Mouse (Mus musculus) brain, embryonic 14.5 days (tissue): Measurements from ENCODE around the gene Magi2. TPM values are rescaled to one million over a fixed set of nuclear protein-coding genes. Genes with fewer than 3 reads are reported as not detected.
"Not testable (repeated sequence)": the region's sequence is repeated elsewhere in the genome, so short reads cannot be mapped to it uniquely, and the experiment has no call there.

Source experiments
- DNase-seq: peaks from one replicate; pipeline ENCODE4 v3.0.0-alpha.2; 2011; ENCODE audit warnings: low read depth
- CTCF ChIP-seq: fragments of 200-500 bp; IDR thresholded peaks from 2 replicates; pipeline ENCODE4 v1.5.1; 2012; ENCODE audit warnings: inconsistent platforms, mild to moderate bottlenecking, moderate library complexity, borderline replicate concordance; ENCODE audit not compliant: insufficient read depth, insufficient read length; ENCODE audit errors: extremely low read depth
- POLR2A ChIP-seq: fragments of 200-500 bp; IDR thresholded peaks from 2 replicates; pipeline ENCODE4 v1.6.1; 2012; ENCODE audit warnings: mild to moderate bottlenecking, inconsistent platforms, borderline replicate concordance; ENCODE audit not compliant: poor library complexity, insufficient read depth, insufficient read length, severe bottlenecking; ENCODE audit errors: extremely low read depth
- polyA plus RNA-seq: library from polyadenylated mRNA; depleted of rRNA; stranded (reverse); fragments of >200 nt; gene quantifications from 2 replicates; pipeline ENCODE4 v1.2.3, GENCODE M21; 2012

Magi2 gene
- polyA plus RNA-seq, 1 experiment, result 36.9 TPM

DNA sequence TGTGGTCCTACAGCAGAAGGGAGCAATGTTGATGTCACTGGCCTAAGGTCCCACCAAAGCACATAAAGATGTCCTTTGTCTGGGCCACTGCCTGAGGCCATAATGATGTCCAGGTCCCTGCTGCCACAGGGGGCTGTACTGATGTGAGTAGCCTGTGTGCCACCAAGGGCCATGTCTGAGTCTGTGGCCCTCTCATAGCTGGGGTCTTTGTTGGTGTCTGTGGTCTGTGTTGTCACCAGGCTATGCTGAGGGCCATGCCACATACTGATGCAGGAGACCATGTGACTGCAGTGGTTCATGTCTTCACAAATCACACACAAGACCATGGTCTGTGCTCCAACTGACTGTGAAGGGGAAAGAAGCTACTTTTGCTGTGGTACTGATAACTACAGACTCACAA is 1015.7 kb downstream of the Magi2 start:
- DNase-seq, result no peak
- no peak for TF ChIP-seq POLR2A
- TF ChIP-seq CTCF, result no peak

DNA sequence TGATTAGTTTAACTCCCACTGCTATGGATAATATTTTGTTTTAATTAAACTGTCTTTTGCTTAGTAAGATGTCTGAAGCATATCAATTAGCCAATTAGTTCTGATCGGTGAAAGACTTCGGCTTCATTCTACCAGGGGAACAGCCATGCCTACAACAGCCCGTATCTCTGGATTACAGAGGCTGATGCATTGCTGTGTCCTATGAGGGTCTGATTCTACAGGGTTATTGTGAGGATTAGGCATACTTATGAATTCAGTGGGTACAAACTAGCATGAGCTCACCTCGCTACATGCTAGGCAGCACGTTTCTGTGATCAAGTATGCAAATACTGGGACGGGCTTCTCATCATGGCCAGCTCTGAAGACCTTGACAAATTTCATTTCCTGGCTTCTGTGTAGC is 1022.5 kb downstream of the Magi2 start:
- DNase-seq, result no peak
- TF ChIP-seq POLR2A (no peak), CTCF (no peak)

DNA sequence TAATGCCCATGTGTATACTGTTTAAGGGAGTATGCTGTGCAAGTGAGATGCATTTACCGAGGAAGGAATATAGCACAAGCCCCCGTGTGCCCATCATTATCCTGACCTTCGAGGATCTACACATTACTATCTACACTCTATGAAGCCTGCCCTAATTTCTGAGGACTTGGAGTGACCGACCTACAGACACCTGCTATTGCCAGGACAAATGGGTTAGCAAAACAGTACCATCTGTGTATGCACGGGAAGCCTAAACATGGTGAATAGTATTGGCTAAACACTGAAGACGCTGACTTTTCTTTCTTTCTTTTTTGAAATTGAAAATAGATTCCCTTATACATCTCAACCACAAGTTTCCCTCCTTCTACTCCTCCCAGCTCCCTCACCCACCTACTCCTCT is 1024.7 kb downstream of the Magi2 start:
- no peak for DNase-seq
- TF ChIP-seq CTCF, result no peak
- no peak for TF ChIP-seq POLR2A

DNA sequence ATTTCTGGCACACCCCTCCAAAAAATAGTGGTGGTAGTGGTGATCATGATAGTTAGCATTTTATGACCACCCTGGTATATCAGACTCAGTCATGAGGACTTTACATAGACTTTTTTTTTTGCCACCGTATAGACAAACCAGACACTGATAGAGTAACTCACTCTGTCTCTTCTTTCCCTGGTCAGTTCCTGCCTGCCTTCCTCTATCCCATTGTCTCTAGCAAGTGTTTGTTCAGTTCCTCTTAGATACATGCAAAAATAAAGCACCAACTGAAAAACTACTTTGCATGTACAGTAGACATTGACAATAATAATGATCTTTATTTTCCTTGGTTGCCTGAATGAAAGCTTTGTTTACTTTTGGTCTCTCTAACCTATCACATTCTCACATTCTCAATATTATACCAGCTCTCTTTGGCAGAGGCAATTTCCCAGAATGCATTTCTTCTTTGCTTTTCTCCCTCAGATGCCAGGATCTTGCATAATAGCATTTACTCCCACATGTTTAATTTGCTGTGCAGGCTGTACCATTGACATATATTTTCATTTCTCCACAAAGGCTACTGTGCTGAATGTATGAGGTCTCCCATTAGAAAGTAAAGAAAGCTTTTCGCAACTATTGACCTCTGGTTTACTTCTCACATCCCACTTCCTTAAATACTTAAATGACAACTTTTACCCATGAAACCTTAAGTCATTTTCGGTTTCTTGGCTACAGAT is 1029.5 kb downstream of the Magi2 start:
- TF ChIP-seq CTCF, result no peak
- TF ChIP-seq POLR2A, result no peak
- peak; percentile 44 for DNase-seq

DNA sequence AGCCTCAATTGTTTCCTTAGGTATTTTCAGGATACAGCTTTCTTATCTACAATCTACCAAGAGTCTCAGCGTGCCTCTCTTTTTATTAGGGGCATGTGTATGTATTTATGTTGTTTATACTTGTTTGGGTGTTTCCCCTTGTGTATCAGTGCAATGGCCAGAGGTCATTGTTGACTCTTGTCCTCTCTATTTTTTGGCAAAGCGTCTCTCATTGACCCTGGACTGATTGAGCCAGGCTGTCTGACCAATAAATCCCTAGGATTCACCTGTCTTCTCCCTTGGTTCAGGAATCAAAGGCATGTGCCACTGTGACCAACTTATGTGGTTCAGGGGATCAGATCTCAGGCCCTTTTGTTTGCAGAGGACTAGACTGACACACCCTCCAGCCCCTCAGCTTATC is 1030.1 kb downstream of the Magi2 start:
- TF ChIP-seq CTCF, result no peak
- no peak for TF ChIP-seq POLR2A

DNA sequence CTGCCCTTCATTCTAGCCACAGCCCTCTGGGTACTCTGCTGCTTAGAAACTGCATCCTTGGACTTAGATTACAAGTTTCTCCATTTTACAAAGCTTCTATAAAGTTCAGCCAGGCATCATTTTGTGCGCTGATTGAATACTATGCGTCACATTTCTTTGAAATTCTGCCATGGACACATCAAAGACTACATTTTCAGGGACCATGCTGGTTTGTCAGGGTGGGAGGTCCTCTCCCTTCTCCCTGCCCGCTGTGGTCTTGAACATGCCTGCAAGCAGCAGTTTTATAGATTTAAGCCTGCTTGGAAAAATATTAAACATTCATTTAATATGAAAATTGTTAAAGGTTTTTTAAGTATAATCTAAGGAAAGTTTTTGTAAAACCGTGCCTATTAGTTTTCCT is 1030.6 kb downstream of the Magi2 start:
- TF ChIP-seq CTCF (no peak), POLR2A (no peak)
- peak; percentile 30 for DNase-seq

More for the DNA sequence above, 1030.1 kb downstream of the Magi2 start:
- DNase-seq, result no peak

DNA sequence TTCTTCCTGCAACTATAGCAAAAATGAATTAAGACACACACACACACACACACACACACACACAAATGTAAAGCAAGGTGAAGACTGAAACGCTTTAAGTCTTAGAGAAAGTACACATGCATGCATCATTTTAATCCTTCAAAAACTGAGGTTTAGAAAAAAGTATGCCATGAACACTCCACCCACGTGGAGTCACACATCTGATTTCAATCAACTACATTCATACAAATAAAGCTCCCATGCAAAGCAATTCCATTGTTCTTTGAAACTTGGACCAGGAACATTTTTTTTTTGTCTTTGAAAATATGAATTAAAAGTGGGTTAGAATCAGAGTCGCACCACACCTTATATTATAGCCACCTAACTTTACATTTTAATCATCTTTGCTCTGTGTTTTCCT is 1032.9 kb downstream of the Magi2 start:
- TF ChIP-seq CTCF (no peak), POLR2A (no peak)

DNA sequence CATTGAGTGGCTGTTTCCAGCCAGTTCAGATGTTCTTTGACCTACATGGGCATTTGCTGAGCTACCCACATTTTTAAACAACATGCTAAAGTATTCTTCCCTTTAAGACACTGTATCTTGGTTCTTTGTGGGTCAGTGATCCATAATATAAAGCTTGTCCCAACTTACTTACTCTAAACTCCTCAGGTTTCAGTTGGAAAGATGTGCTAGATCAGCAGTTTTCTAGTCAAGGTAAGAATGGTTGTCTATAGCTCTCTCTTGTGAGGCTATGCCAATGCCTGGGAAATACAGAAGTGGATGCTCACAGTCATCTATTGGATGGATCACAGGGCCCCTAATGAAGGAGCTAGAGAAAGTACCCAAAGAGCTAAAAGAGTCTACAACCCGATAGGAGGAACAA is 1045.8 kb downstream of the Magi2 start:
- not testable (repeated sequence) for DNase-seq

More for the DNA sequence above, 1032.9 kb downstream of the Magi2 start:
- no peak for DNase-seq

DNA sequence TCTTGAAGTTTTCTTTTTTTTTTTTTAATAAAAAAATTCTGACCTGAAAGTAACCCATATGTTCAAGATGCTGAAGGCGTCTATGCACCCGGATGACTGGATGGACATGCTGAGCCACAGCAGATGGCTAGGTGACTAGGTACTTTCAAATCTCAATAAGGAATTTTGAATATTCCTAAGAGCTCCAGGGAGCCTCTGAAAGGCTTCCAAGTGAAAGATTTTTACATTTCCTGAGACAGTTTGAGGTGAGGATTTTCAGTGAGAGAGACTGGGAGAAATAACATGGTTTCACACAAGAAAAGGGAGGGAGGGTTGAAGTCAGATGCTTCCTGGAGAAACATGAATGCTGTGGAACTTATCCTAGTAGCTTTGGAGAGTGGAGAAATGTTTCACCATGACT is 1048.8 kb downstream of the Magi2 start:
- DNase-seq, result no peak
- TF ChIP-seq CTCF, result no peak
- no peak for TF ChIP-seq POLR2A

DNA sequence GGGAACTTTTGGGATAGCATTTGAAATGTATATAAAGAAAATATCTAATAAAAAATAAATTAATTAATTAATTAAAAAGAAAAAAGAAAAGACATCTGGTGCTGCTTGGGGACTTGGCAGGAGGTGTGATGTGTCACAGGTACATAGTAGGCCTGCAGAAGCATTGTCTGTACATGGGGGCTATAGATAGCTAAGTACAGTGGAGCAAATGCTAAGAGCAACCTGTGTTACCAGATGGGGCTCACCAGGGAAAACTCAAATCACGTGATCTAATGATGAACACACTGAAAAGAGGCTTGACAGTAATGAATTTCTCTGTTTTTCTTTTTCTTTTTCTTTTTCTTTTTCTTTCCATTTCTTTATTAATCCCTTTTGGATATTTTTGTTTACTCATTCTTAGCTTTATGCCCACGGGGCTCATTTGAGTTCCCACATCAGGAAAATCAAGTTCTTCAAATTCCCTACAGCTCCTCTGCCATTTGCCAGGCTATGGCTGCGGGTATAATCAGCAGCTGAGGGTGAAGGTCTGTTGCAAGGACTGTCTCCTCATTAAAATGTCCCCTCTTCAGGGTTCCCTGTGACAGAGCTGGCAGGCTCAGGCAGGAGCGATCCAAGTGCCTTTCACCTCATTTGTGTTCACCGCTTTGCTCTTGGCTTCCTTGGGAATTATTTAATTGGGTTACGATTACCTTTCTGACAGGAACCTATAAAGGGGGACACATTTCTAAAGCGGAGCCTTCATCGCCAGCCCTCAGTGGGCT is 1058.4 kb downstream of the Magi2 start:
- TF ChIP-seq POLR2A, result no peak
- TF ChIP-seq CTCF, result no peak
- peak; percentile 85 for DNase-seq

DNA sequence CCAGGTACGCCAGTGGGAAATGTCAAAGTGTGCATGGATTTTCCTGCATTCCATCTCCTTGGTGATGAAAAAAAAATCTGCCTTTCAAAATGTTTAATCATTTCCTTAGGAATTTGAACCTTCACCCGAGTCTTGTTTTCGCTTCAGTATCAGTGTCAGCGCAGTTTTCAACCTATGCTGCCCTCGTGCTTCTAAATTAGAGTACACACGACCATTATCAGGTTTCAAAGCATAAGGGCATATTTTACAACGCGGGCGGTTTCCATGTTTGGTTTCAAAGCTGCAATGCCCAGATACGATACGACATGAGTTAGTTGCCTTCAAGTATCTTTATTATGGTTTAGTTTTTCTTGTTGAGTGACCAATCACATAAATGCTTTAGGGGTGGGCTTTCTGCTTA is 1067.7 kb downstream of the Magi2 start:
- TF ChIP-seq POLR2A (no peak), CTCF (no peak)
- DNase-seq, result no peak

DNA sequence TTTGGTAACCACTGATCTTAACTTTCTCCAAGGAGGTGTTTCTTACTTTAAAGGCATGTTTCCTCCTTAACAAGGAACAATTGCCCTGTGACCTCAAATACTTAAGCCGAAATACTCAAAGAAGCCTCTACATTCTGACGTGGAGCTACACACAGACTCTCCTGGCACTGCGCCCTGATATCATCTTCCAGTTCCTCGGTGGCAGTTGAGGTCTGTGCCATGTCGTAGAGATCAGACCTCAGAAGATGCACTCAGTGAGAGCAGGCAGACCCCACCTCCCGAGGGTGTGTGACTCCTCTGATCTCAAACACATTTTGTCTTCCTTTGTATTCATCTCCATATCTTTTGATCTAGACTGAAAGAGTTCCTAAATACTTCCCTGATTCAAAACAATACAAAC is 1073.0 kb downstream of the Magi2 start:
- TF ChIP-seq CTCF (no peak), POLR2A (no peak)
- no peak for DNase-seq
